Mouse (Mus musculus) heart, embryonic 13.5 days (tissue): ENCODE results near the gene Mfap2. TPM values are rescaled to one million over a fixed set of nuclear protein-coding genes. Genes with fewer than 3 reads are reported as not detected.

Source experiments
- ATAC-seq: fragments of 200-750 bp; cut with Nextera tagmentation; 2 replicates; pipeline ENCODE4 v1.8.0; 2017; ENCODE audit warnings: moderate TSS enrichment; ENCODE audit not compliant: insufficient number of reproducible peaks, low FRiP score, low TSS enrichment; ENCODE audit errors: extremely low read depth
- H3K27ac ChIP-seq: fragments of 300-500 bp; sonication (generic); replicated peaks from 2 replicates; pipeline ENCODE4 v1.5.1; 2015; ENCODE audit warnings: moderate library complexity, mild to moderate bottlenecking, inconsistent platforms
- H3K27me3 ChIP-seq: fragments of 300-500 bp; sonication (generic); replicated peaks from 2 replicates; pipeline ENCODE4 v1.6.1; 2015; ENCODE audit warnings: mild to moderate bottlenecking, inconsistent platforms
- H3K36me3 ChIP-seq: fragments of 300-500 bp; sonication (generic); 2 replicates; pipeline ENCODE4 v1.6.1; 2015; ENCODE audit warnings: mild to moderate bottlenecking, inconsistent platforms
- H3K4me1 ChIP-seq: fragments of 300-500 bp; sonication (generic); 2 replicates; pipeline ENCODE4 v1.6.1; 2015; ENCODE audit warnings: inconsistent platforms
- H3K4me2 ChIP-seq: fragments of 300-500 bp; sonication (generic); 2 replicates; pipeline ENCODE4 v1.6.1; 2015; ENCODE audit warnings: inconsistent platforms, mild to moderate bottlenecking, moderate library complexity
- H3K4me3 ChIP-seq: fragments of 300-500 bp; sonication (generic); 2 replicates; pipeline ENCODE4 v1.5.1; 2015; ENCODE audit warnings: moderate library complexity, mild to moderate bottlenecking, inconsistent platforms
- H3K9ac ChIP-seq: fragments of 300-500 bp; sonication (generic); 2 replicates; pipeline ENCODE4 v1.6.1; 2015; ENCODE audit warnings: inconsistent platforms, mild to moderate bottlenecking, moderate library complexity
- H3K9me3 ChIP-seq: fragments of 300-500 bp; sonication (generic); 2 replicates; pipeline ENCODE4 v1.6.1; 2016; ENCODE audit warnings: inconsistent platforms
- WGBS: fragments of 180-500 bp; shearing (Covaris S2); methylation state at CpG from one replicate; pipeline ENCODE4 v1.1.7; 2015; ENCODE audit warnings: mixed read lengths; 5-methylcytosine and 5-hydroxymethylcytosine counted together
- polyA plus RNA-seq: library from polyadenylated mRNA; unstranded; fragments of >200 nt; fragmentation: Nextera tagmentation; extraction: Ambion mirVana; gene quantifications from 2 replicates; pipeline ENCODE4 v1.2.1, GENCODE M21; 2015

Mfap2 gene
- polyA plus RNA-seq, 1 experiment from 2014 or later, result 299 TPM

DNA sequence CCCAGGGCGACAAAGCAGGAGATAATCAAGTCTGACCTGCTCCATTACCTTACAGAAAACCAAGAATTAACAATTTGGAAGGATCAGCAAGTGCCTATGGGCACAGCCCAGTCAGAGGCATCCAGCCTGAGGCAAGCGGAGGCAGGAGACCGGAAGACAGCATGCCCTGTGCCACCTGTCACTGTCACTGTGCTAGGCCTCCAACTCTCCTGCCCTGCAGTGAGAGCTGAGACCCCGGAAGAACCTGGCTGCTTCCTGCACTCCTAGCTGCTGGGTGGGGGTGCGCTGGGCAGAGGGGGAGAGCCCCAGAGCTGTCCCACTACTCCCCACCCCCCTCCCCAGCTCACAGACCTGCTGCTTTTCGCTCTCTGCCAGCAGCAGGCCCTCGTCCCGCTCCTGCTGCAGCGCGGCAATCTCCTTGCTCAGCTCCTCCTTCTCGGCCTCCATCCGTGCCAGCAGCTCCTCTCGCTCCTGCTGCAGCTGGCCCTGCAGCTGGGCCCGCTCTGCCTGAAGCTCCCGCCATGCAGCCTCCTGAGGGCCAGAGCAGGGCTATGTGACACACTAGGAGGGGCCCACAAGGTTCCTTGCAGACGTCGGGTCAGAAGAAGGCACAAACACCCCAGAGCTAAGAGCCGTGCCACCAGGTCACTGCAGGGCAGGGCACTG, 20.5 kb downstream of the Mfap2 start:
- Histone ChIP-seq H3K4me1 (peaks cover 19% of the 10 kb centered on the region), H3K9ac (0 out of 2 replicates have a peak overlapping the region, but pooled peaks have one; percentile 20)

DNA sequence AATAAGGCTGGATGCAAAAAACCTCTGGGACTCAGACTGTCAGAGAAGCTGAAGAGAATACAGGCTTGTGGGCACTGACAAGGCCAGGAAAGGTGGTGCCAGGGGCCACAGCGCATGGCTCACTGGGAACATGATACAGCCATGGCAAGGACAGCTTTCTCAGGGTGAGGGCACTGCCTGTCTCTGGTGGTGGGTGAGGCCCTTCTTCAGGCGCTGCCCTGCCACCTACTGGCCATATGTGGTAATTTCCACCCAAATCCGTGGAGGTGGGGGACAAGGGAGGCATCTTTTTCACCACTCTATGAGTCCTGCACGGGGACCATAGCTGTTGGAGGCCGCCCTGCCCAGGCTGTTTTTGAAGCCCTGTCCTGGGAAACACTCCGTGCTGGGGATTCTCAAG, 21.5 kb downstream of the Mfap2 start:
- WGBS, result 13% methylated on average over 6 of the region's 6 CpGs
- no peak overlapping the region for H3K4me3 ChIP-seq
- H3K4me2 ChIP-seq, result no peak overlapping the region
- H3K9me3 ChIP-seq, result no peaks in the 10 kb centered on the region
- H3K4me1 ChIP-seq, result peaks cover 12% of the 10 kb centered on the region
- peaks cover 68% of the 10 kb centered on the region for H3K36me3 ChIP-seq
- H3K27me3 ChIP-seq, result no peaks in the 10 kb centered on the region
- ATAC-seq, result no peak
- H3K9ac ChIP-seq, result no peak overlapping the region
- H3K27ac ChIP-seq, result no peak overlapping the region

More for the DNA sequence above, 20.5 kb downstream of the Mfap2 start:
- no peak overlapping the region for H3K27ac ChIP-seq
- H3K27me3 ChIP-seq, result no peaks in the 10 kb centered on the region
- no peak overlapping the region for H3K4me3 ChIP-seq
- H3K9me3 ChIP-seq, result no peaks in the 10 kb centered on the region
- no peak overlapping the region for H3K4me2 ChIP-seq
- H3K36me3 ChIP-seq, result peaks cover 69% of the 10 kb centered on the region
- no peak for ATAC-seq
- WGBS, result 86% methylated on average over 17 of the region's 18 CpGs

DNA sequence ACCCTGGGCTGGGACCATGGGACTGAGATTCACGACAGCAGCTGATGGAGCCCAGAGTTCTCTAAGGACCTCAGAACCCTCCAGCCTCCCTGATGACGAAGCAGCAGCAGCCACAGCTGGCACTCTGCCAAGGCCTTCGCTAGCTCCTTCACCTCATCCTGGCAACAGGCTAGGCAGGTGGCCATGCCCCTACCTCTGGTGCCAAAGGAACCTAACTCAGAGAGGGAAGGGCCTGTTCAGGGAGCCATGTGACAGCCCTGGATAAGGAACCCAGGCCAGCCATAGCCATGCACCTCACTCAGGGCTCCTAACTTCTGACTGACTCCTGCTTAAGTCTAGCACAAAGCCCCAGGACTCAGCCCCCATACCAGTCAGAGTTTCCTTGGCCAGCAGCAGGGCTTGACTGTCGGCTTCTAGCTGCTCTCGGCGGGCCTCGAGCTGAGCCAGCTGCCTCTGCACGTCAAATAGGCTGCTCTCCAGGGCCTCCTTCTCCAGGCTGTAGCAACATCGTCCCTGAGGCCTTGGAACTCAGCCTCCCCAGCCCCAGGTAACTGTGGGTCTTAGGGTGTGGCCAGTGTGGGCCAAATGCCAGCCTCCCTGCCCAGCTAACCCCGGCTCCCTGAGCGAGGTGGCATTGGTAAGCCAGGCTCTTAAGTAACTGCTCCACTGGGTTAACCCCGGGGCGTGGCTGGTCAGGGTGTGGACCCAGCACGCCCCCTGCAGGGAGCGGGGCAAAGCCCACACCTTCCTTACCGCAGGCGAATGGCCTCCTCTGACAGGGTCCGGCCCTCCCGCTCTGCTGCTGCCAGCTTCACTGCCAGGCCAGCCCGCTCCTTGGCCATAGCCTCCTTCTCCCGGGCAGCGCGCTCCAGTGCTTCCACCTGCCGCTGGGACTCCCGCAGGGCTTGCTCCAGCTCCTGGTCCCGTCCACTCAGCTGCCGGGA, 23.7 kb downstream of the Mfap2 start:
- Histone ChIP-seq H3K4me3 (no peak overlapping the region), H3K9ac (peak overlapping the region; percentile 47; the same call in 1 of the 2 replicates), H3K27ac (no peak overlapping the region), H3K27me3 (no peaks in the 10 kb centered on the region), H3K36me3 (peaks cover 68% of the 10 kb centered on the region), H3K9me3 (no peaks in the 10 kb centered on the region), H3K4me2 (no peak overlapping the region), H3K4me1 (peaks cover 11% of the 10 kb centered on the region)
- no peak for ATAC-seq
- WGBS, result 72% methylated on average over 27 of the region's 27 CpGs

DNA sequence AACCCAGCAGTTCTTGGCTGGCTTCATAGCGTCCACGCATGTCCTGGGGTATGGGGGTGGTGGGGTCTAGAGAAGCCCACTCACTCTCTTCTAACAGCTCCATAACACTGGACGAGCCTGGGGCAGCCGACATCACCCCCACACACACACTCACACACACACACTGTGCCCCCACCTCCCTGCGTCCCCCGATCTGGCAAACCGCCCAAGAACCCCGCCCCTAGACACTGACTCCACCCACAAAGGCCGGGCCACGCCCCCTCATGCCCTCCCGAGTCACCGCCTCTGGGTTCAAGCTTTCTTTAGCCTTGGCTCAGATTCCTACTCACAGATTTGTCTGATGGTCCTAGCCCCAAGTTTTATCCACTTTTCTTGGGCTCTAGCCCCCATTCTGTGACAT, 30.9 kb downstream of the Mfap2 start:
- Histone ChIP-seq H3K9me3 (no peaks in the 10 kb centered on the region), H3K27ac (no peak overlapping the region), H3K9ac (0 out of 2 replicates have a peak overlapping the region, but pooled peaks have one; percentile 47), H3K4me2 (peak overlapping the region; percentile 30), H3K36me3 (peaks cover 69% of the 10 kb centered on the region), H3K27me3 (no peaks in the 10 kb centered on the region), H3K4me3 (no peak overlapping the region; the same call in 1 of the 2 replicates), H3K4me1 (peaks cover 4% of the 10 kb centered on the region; the same call in 1 of the 2 replicates)
- WGBS, result 41% methylated on average over 12 of the region's 12 CpGs
- ATAC-seq, result no peak

DNA sequence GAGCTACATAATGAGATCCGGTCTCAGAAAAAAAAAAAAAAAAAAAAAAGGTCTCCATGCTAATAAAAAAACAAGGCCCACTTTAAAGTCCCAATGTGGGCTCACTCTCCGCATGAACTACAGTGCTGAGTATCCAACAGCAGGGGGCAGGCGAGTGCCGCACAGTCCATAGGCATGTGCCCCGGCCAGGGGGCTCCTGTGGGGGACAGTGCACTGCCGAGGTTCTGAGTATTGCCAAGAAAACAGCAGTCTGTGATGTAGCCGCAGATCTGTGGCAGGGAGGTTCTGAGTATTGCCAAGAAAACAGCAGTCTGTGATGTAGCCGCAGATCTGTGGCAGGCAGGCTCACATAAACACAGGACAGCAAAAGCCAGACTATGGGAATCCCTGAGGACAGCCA, 34.6 kb downstream of the Mfap2 start:
- H3K4me2 ChIP-seq, result no peak overlapping the region
- WGBS, result 17% methylated on average over 8 of the region's 8 CpGs
- no peak overlapping the region; the same call in 1 of the 2 replicates for H3K9ac ChIP-seq
- ATAC-seq, result no peak; the same call in 1 of the 2 replicates
- H3K27ac ChIP-seq, result 0 out of 2 replicates have a peak overlapping the region, but pooled peaks have one; percentile 32
- peaks cover 49% of the 10 kb centered on the region for H3K36me3 ChIP-seq
- no peak overlapping the region for H3K4me3 ChIP-seq
- no peaks in the 10 kb centered on the region for H3K27me3 ChIP-seq
- H3K4me1 ChIP-seq, result peaks cover 4% of the 10 kb centered on the region; the same call in 1 of the 2 replicates
- H3K9me3 ChIP-seq, result no peaks in the 10 kb centered on the region

DNA sequence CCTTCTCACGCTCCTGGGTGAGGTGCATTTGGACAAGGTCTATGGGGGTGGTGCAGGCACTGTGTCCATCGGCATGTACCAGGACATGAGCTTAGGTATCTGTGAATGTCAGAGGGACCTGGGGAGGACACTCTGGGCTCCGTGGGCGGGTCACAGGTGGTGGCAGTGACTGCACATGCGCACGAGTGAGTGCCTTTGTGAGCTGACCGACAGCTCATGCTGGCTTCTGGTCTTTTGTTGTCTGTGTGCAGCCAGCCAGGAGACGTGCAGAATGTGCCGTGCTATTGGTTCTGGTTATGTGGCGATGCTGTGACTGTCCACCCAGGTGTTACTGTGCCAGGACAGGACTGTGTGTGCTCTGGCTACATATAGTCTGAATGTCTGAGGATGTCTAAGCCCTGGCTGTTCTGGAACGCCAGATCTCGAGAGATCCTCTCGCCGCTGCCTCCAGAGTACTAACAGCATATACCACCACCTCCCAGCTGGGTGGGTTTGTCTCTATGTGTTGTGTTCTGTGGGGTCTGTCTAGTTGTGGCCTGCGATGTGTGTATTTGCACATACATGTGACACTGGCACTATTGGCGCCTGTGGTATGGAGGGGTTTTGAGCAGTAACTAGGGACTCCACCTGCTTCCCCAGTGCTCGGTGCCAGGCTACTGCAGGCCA, 38.7 kb downstream of the Mfap2 start:
- Histone ChIP-seq H3K4me2 (no peak overlapping the region), H3K36me3 (peaks cover 26% of the 10 kb centered on the region), H3K4me3 (no peak overlapping the region), H3K27me3 (no peaks in the 10 kb centered on the region), H3K4me1 (peaks cover 20% of the 10 kb centered on the region), H3K9ac (no peak overlapping the region), H3K27ac (no peak overlapping the region), H3K9me3 (no peaks in the 10 kb centered on the region)
- no peak for ATAC-seq
- 84% methylated on average over 17 of the region's 17 CpGs for WGBS

DNA sequence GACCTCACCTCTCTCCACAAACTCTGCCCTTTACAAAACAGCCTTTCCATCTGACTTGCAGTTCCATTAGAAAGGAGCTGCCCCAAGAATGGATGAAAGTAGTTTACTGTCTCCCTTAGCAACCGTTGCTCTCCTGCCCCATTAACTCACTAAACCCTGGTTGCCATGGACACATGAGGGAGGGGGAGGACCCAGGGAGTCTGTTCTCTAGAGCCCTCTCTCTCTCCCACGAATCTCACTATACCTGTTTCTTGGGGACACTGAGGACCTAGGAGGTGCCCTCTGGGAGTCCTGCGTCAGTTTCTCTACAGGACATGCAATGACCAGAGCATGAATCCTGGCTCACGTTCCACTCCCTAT, 39.2 kb downstream of the Mfap2 start:
- no peak overlapping the region for H3K9ac ChIP-seq
- 61% methylated on average over 4 of the region's 4 CpGs for WGBS
- H3K4me3 ChIP-seq, result no peak overlapping the region
- H3K36me3 ChIP-seq, result peaks cover 25% of the 10 kb centered on the region
- H3K27ac ChIP-seq, result no peak overlapping the region
- H3K9me3 ChIP-seq, result no peaks in the 10 kb centered on the region
- no peak for ATAC-seq
- H3K27me3 ChIP-seq, result no peaks in the 10 kb centered on the region
- H3K4me1 ChIP-seq, result peaks cover 25% of the 10 kb centered on the region
- no peak overlapping the region for H3K4me2 ChIP-seq

DNA sequence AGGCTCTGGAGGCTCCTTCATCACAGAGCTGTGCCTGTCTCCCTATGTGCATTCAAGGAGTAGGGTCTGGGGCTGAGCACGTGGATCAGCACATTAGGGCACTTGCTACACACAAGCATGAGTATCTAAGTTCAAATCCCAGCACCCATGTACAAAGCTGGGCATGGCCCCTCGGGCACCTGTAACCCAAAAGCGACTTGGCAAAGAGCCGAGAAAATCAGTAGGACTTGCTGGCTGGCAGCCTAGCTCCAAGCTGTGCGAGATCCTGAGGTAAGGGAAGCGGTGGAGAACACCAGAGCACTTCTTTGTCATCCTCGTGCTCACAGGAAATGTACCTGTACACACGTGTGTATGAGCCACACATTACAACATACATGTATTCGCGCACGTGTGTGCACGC, 42.2 kb downstream of the Mfap2 start:
- H3K27ac ChIP-seq, result no peak overlapping the region

DNA sequence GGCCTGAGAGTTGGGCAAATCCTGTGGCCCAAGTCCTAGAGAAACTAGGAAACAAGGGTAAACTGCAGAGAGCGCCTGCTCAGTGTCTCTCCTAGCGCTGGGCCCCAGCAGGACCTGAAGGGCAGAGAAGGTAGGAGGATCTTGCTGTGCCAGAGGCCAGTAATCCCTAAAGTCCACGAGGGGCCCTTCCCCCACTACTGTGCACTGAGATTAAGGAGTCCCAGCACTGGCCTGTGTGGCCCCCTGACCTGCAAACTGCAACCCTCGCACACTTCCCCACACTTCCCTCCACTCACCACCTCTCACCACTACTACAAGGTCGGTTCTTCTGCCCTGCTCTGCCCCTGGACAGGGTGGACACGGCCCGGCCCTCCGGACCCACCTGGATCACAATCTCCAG, 42.9 kb downstream of the Mfap2 start:
- H3K4me2 ChIP-seq, result peak overlapping the region; percentile 48
- H3K27me3 ChIP-seq, result no peaks in the 10 kb centered on the region
- H3K36me3 ChIP-seq, result peaks cover 36% of the 10 kb centered on the region
- no peak for ATAC-seq
- 37% methylated on average over 8 of the region's 8 CpGs for WGBS
- peak overlapping the region; percentile 24; the same call in 1 of the 2 replicates for H3K4me3 ChIP-seq
- peaks cover 21% of the 10 kb centered on the region for H3K4me1 ChIP-seq
- H3K9me3 ChIP-seq, result no peaks in the 10 kb centered on the region
- peak overlapping the region; percentile 59 for H3K27ac ChIP-seq
- peak overlapping the region; percentile 73 for H3K9ac ChIP-seq

More for the DNA sequence above, 42.2 kb downstream of the Mfap2 start:
- H3K4me1 ChIP-seq, result peaks cover 21% of the 10 kb centered on the region
- no peaks in the 10 kb centered on the region for H3K27me3 ChIP-seq
- peak overlapping the region; percentile 48; the same call in 1 of the 2 replicates for H3K4me2 ChIP-seq
- ATAC-seq, result no peak
- H3K4me3 ChIP-seq, result no peak overlapping the region
- peak overlapping the region; percentile 73 for H3K9ac ChIP-seq
- H3K9me3 ChIP-seq, result no peaks in the 10 kb centered on the region
- peaks cover 31% of the 10 kb centered on the region for H3K36me3 ChIP-seq
- WGBS, result 86% methylated on average over 12 of the region's 12 CpGs

DNA sequence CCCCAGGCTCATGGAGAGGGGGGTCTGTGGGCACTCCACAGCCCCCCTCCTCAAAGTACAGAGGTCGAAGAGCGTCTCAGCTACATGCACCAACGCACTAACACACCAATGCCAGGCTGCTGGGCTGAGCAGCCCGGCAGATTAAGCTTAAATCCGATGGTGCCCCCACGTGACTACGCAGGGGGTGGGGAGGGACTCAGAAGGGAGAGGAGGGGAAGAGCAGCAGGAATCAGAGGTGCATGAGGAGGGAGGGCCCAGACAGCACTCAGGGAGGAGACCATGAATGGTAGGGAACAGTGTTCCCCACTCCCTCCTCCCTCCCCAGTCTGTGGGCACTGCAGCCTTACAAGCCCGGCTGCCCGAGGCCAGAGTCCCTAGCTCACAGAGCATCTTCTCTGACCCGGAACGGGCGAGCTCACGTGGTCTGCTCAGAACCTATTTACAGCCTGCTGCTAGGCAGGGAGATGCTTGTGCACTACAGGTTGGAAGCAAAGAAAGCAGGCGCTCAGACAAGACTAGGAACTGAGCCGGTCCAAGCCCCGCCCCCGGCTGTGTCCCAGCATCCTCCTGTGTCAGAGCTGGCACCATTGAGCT, 43.4 kb downstream of the Mfap2 start:
- H3K36me3 ChIP-seq, result peaks cover 36% of the 10 kb centered on the region
- H3K4me3 ChIP-seq, result peak overlapping the region; percentile 24
- ATAC-seq, result no peak; the same call in 1 of the 2 replicates
- H3K4me1 ChIP-seq, result peaks cover 22% of the 10 kb centered on the region
- no peaks in the 10 kb centered on the region for H3K9me3 ChIP-seq
- peak overlapping the region; percentile 48 for H3K4me2 ChIP-seq
- no peaks in the 10 kb centered on the region for H3K27me3 ChIP-seq
- 34% methylated on average over 17 of the region's 17 CpGs for WGBS
- peak overlapping the region; percentile 73 for H3K9ac ChIP-seq
- H3K27ac ChIP-seq, result peak overlapping the region; percentile 59
